Mouse (Mus musculus) hindbrain, embryonic 10.5 days (tissue): ENCODE results near the gene Car6. TPM values are rescaled to one million over a fixed set of nuclear protein-coding genes. Genes with fewer than 3 reads are reported as not detected.
A peak's percentile ranks its signal among the peaks of the same experiment; 100 is the strongest.

Source experiments
- DNase-seq: peaks from one replicate; pipeline ENCODE4 v3.0.0-alpha.2; 2017; ENCODE audit warnings: low spot score
- H3K27ac ChIP-seq: fragments of 300-500 bp; sonication (generic); 2 replicates; pipeline ENCODE4 v1.5.1; 2016; ENCODE audit warnings: mild to moderate bottlenecking, moderate library complexity
- H3K27me3 ChIP-seq: fragments of 300-500 bp; sonication (generic); 2 replicates; pipeline ENCODE4 v1.6.1; 2016; ENCODE audit warnings: mild to moderate bottlenecking; ENCODE audit not compliant: poor library complexity, insufficient read depth, severe bottlenecking
- H3K36me3 ChIP-seq: fragments of 300-500 bp; sonication (generic); 2 replicates; pipeline ENCODE4 v1.6.1; 2016; ENCODE audit warnings: mild to moderate bottlenecking, moderate library complexity
- H3K4me1 ChIP-seq: fragments of 300-500 bp; sonication (generic); replicated peaks from 2 replicates; pipeline ENCODE4 v1.6.1; 2016; ENCODE audit warnings: mild to moderate bottlenecking
- H3K4me3 ChIP-seq: fragments of 300-500 bp; sonication (generic); 2 replicates; pipeline ENCODE4 v1.5.1; 2016; ENCODE audit warnings: mild to moderate bottlenecking, moderate library complexity
- H3K9me3 ChIP-seq: fragments of 300-500 bp; sonication (generic); 2 replicates; pipeline ENCODE4 v1.6.1; 2016; ENCODE audit warnings: mild to moderate bottlenecking, moderate library complexity
- WGBS: fragments of 180-500 bp; shearing (Covaris S2); methylation state at CpG from one replicate; pipeline ENCODE4 v1.1.7; 2016; 5-methylcytosine and 5-hydroxymethylcytosine counted together
- polyA plus RNA-seq: library from polyadenylated mRNA; unstranded; fragments of >200 nt; fragmentation: Nextera tagmentation; extraction: Ambion mirVana; gene quantifications from 2 replicates; pipeline ENCODE4 v1.2.1, GENCODE M21; 2016

Car6 gene
- polyA plus RNA-seq, 1 experiment from 2014 or later = 0.14 TPM

DNA sequence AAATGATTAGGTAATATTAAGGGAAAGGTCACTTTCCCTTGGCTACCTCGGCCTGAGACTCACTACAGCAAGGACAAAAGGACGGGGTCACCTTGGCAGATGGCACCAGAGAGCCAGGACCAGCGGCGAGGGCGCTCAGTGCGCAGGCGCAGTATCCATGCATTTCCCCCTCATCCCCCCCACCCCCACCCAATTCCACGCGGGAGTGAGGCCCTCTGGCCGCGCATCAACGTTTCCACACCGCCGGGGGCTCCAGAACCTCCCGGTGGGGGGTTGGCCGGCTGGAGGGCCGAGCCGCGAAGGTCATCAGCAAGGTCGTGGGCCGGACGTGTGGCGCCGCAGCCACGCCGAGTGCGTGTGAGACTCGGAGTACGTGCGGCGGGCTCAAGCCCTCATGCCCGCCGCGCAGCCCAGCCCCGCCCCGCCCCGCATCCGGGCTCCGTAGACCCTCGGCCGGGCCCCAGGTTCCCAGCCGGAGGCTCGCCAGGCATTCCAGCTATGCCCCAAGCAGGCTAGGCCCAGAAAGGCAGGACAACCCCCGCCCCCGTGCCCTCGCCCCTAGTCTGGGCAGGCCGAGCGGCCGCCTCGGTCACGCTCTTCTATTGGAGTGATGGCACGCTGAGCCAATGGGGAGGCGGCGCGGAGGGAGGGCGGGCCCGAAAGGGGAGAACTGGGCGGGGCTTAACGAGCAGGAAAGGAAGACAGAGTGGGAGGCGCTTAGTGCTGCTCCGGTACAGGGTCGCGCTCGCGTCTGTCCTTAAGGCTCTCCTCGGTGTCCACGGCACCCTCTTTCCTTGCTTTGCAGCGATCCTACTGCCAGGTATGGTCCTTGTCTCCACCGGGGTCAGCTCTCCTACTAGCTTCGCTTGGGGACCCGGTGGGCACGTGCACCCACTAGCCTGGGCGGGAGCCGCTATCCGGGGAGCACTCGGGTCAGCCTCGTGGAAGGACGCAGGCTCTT, 35.7 kb upstream of the Car6 start, which contains the start of gene Eno1:
Gene Eno1 (plus strand): TSS at position 201 of the 961 bp plus-strand sequence.
- peak; percentile 100 for DNase-seq
- Histone ChIP-seq H3K27me3 (0 out of 2 replicates have a peak, but pooled peaks cover 3% of the 10 kb centered on the region), H3K27ac (peak within 1 kb of the TSS; percentile 99), H3K9me3 (no peaks in the 10 kb centered on the region), H3K4me1 (peaks cover 57% of the 10 kb centered on the region), H3K36me3 (peaks cover 31% of the 10 kb centered on the region), H3K4me3 (peak within 1 kb of the TSS; percentile 92)
- WGBS = under 1% methylated on average over 78 of the region's 78 CpGs

DNA sequence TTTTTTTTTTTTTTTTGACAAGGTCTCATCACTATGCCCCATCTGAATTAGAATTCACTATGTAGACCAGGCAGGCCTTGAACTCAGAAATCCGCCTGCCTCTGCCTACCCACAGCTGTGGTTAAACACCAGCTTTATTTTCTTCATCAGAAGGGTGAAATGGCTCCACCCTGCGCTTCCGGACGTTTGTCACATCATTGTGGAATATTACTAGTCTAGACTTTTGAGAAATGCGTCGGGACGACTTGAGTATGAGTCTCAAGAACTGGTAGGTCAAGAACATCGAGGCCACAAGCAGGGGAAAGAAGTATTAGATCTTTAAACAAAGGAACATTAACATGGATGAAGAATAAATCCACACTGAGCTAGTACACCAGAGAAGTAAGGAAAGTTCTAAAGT, 34.9 kb upstream of the Car6 start:
- WGBS = 84% methylated on average over 8 of the region's 8 CpGs
- Histone ChIP-seq H3K27me3 (0 out of 2 replicates have a peak, but pooled peaks cover 7% of the 10 kb centered on the region), H3K27ac (peak overlapping the region; percentile 99), H3K36me3 (peaks cover 23% of the 10 kb centered on the region), H3K9me3 (no peaks in the 10 kb centered on the region), H3K4me1 (peaks cover 57% of the 10 kb centered on the region), H3K4me3 (peak overlapping the region; percentile 92)
- DNase-seq = no peak

DNA sequence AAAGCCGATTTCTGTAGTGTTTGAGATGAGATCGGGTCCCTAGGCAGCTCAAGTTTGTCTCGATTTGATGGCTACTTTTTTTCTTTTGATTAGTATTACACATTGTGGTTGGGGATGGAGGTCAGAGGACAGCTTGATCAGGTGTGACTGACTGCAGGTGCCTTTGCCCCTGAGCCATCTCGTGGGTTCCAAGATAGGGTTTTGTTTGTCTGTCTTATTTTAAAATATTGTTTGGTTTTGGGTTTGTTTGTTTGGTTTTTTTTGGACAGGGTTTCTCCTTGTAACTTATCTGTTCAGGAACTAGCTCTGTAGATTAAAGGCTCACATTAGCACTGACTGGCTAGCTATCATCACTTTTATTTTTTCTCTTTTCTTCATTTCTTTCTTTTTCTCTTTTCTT, 34.5 kb upstream of the Car6 start:
- peaks cover 58% of the 10 kb centered on the region for H3K4me1 ChIP-seq
- H3K27ac ChIP-seq = peak overlapping the region; percentile 99
- 82% methylated on average over 4 of the region's 4 CpGs for WGBS
- no peak overlapping the region for H3K4me3 ChIP-seq
- H3K27me3 ChIP-seq = 0 out of 2 replicates have a peak, but pooled peaks cover 7% of the 10 kb centered on the region
- H3K36me3 ChIP-seq = peaks cover 19% of the 10 kb centered on the region
- no peak for DNase-seq
- H3K9me3 ChIP-seq = no peaks in the 10 kb centered on the region

DNA sequence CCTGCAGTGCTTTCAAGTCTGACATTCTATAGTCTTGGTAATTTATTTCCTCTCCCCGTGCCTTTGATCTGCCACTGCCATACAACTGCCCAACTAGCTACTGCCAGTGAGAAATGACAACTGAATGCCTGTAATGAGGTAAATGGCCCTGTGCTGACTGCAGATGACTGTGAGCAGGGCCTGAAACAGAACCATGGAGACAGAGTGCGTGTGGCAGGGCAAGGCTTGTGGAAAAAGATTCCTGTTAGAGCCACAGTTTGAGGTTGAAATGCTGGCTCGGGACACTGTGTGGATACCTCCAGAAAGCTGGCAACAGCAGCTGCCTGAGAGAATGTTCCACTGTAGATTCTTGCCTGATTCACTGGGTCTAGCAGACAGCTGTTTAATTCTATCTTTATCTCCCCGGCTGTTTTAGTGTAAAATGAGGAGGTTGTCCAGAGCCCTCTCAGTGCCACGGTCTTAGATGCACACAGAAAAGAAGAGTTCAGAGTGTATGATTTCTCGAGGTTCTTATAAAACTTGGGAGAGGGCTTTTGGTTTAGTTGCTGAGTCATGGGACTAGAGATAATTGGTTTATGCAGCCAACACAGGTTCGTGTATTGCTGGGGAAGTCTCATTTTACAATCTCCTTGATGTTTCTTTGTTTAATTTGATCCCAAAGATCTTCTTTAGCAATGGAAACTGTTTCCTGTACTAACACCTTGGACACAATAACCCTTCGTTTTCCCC, 33.6 kb upstream of the Car6 start:
- DNase-seq = no peak
- 0 out of 2 replicates have a peak, but pooled peaks cover 7% of the 10 kb centered on the region for H3K27me3 ChIP-seq
- peaks cover 11% of the 10 kb centered on the region for H3K36me3 ChIP-seq
- H3K9me3 ChIP-seq = no peaks in the 10 kb centered on the region
- no peak overlapping the region for H3K4me3 ChIP-seq
- H3K27ac ChIP-seq = peak overlapping the region; percentile 99
- H3K4me1 ChIP-seq = peaks cover 58% of the 10 kb centered on the region
- 61% methylated on average over 8 of the region's 8 CpGs for WGBS

DNA sequence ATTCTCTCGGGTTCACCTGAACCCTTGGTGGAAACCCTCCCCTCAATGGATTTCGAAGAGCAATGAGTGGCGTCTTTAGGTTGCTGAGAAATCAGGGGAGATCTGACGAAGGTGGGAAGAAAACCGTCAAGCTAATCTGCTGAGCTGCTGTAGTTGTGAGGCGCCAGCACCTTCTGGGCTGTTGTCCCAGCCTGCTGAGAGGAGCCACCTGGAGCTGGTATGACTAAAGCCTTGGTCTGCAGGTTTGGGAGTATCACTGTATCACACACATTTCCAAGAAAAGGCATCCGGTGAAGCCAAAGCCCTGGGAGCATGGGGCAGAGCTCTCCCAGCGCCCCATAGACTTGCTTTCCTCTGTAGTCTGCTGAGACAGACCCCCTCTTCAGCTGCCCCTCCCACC, 30.7 kb upstream of the Car6 start:
- no peaks in the 10 kb centered on the region for H3K36me3 ChIP-seq
- no peaks in the 10 kb centered on the region for H3K9me3 ChIP-seq
- 50% methylated on average over 8 of the region's 8 CpGs for WGBS
- peaks cover 65% of the 10 kb centered on the region for H3K4me1 ChIP-seq
- 0 out of 2 replicates have a peak, but pooled peaks cover 7% of the 10 kb centered on the region for H3K27me3 ChIP-seq
- no peak overlapping the region for H3K4me3 ChIP-seq
- DNase-seq = no peak
- H3K27ac ChIP-seq = peak overlapping the region; percentile 54; the same call in 1 of the 2 replicates

DNA sequence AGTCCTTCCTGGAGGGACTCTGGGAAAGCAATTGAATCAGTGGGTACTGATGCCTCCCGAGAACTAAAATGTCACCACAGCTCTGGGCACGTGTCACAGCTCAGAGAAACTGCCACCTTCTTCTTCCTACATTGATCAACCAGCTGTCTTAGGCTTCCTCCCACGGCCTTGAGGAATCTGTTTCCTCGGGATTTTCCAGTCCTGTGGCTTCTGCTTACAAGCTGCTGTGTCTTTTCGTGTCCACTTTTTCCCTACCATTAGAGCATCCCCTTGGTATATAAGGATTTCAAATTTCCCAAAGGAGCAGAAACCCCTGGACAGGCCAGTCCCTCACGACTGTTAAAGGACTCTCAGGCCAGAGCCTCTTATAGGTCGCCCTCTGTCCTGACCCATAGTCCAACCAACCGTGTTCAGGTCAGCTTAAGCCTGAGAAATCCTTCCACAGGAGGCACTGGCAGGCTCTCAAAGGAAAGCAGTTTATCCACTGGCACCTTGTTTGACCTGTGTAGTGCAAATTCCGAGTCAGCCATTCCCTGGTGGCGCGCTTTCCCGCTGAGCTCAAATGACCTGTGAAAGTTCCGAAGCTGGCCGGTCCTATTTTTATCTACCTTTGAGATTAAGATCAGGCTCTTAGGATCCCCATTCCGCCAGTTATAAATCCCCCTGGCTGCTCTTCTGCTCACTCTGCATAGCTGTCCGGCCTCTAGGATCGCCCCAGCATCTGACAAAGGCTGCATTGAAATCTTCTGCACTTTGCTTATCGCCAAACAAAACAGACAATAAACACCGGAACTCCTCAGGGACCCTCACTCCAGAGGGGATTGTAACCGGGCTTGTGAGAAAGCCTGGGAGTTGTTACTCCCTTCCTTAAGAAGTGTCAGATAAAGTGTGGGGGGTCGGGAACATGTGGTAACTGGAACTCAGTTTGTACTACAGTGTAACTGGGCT, 29.6 kb upstream of the Car6 start:
- H3K27ac ChIP-seq = peak overlapping the region; percentile 77
- no peak for DNase-seq
- H3K27me3 ChIP-seq = 0 out of 2 replicates have a peak, but pooled peaks cover 7% of the 10 kb centered on the region
- H3K36me3 ChIP-seq = no peaks in the 10 kb centered on the region
- H3K9me3 ChIP-seq = no peaks in the 10 kb centered on the region
- peak overlapping the region; percentile 9; the same call in 1 of the 2 replicates for H3K4me3 ChIP-seq
- 6% methylated on average over 21 of the region's 21 CpGs for WGBS
- H3K4me1 ChIP-seq = peaks cover 62% of the 10 kb centered on the region

DNA sequence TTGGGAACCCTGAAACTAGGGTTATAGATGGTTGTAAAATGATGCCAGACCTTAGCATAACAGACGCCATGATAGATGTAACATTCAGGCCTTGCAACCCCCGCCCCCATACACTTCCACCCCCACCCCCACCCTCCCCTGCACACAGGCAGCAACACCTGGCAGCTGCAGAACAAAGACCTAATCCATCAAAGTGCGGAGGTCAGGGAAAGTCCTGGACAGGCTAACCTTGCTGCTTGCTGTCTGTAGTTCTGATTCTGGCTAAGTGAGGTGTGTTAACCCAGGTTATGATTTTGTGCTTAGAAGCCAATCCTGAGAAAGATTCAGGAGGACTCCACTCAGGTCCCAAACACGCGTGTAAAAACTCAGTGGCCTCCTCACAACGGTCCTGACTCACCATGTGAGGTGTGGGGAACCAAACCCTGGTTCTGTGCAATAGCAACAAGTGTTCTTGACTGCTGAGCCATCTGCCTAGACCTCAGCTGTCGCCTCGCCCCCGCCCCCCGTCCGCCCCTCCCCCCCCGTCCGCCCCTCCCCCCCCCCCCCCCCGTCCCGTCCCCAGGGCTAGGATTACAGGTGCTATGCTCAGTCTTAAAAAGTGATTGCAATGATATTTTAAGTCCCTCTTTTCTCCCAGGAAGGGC, 28.7 kb upstream of the Car6 start:
- Histone ChIP-seq H3K27ac (peak overlapping the region; percentile 77), H3K36me3 (no peaks in the 10 kb centered on the region), H3K9me3 (no peaks in the 10 kb centered on the region), H3K4me1 (peaks cover 54% of the 10 kb centered on the region), H3K4me3 (no peak overlapping the region), H3K27me3 (0 out of 2 replicates have a peak, but pooled peaks cover 7% of the 10 kb centered on the region)
- DNase-seq = no peak
- 16% methylated on average over 15 of the region's 15 CpGs for WGBS

DNA sequence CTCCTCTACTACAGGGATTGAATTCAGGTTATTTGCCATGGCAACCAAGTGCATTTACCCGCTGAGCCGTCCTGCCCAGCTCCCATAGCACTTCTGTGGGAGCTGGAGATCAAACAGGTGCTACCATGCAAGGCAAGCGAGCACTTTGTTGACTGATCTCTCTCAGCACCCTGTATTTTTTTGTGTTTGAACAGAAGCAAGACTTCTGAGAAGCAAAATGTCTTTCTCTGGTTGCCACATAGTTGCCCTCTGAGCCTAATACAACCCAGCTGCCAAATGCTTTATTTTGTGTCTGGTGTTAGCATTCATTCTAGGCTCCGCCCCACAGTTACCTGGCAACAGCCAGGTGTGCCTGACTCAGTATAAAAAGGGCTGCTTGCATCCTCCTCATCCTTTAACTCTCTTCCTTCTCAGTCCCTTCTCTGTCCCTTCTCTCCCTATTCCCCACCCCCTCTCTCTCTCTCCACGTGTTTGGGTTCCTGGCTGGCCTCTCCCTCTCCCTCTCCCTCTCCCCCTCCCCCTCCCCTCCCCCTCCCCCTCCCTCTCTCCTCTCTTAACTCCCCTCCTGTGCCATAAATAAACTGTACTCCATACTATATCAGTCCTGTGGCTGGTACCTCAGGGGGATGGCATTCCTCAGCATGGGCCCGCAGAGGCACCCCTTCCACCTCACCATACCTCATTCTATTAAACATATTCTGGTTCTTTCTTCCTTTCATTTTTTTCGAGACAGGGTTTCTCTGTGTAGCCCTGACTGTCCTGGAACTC, 27.6 kb upstream of the Car6 start:
- no peaks in the 10 kb centered on the region for H3K9me3 ChIP-seq
- H3K4me1 ChIP-seq = peaks cover 46% of the 10 kb centered on the region
- no peak for DNase-seq
- no peaks in the 10 kb centered on the region for H3K36me3 ChIP-seq
- 0 out of 2 replicates have a peak, but pooled peaks cover 7% of the 10 kb centered on the region for H3K27me3 ChIP-seq
- H3K27ac ChIP-seq = no peak overlapping the region
- 51% methylated on average over 7 of the region's 7 CpGs for WGBS
- H3K4me3 ChIP-seq = no peak overlapping the region

DNA sequence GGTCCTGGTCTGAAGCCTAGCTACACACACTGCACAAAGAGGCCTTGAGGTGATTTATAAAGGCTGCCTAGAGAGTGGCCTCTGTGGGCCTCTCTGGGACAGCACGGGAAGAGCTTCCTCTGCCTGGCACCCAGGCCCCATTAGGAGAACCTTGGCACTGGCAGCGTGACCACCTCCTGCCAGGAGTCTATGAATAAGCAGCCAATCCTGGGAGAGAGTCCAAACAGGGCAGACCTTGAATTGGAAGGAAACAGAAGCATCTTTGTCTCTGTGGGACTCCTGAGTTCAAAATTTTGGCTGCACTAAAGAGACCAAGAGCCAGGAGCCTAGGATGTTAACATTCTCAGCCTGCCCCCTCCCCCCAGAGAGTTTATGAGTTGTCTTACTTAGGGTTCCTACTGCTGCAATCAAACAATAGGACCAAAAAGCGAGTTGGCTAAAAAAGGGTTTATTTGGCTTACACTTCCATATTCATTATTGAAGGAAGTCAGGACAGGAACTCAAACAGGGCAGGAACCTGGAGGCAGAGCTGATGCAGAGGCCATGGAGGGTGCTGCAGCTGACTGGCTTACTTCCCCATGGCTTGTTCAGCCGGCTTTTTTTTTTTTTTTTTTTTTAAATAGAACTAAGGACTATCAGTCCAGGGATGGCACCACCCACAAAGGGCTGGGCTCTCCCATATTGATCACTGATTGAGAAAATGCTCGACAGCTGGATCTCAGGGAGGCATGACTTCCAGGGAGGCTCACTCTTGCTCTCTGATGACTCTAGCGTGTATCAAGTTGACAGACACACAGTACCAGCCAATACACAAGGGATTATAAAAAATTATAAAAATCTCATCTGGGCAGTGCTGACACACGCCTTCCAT, 25.9 kb upstream of the Car6 start:
- no peaks in the 10 kb centered on the region for H3K36me3 ChIP-seq
- no peak for DNase-seq
- 61% methylated on average over 7 of the region's 7 CpGs for WGBS
- H3K9me3 ChIP-seq = no peaks in the 10 kb centered on the region
- H3K27me3 ChIP-seq = 0 out of 2 replicates have a peak, but pooled peaks cover 7% of the 10 kb centered on the region
- no peak overlapping the region; the same call in 1 of the 2 replicates for H3K27ac ChIP-seq
- H3K4me3 ChIP-seq = no peak overlapping the region
- H3K4me1 ChIP-seq = peaks cover 45% of the 10 kb centered on the region

DNA sequence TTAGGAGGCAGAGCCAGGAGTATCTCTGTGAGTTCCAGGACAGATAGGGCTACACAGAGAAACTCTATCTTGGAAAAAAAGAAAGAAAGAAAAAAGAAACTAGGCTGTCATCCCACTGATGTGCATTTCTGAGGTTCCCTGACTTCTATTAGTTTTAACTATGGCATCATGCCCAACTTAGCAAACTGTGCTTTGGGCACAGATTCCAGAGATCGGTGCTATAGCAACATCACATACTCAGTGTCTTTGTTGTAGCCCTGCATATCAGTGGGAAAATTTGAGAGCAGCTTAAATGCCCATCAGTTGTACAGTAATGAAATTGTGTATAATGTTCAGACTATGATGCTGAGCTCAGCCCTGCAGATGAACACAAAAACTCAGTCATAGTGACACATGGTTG, 24.6 kb upstream of the Car6 start:
- Histone ChIP-seq H3K27ac (no peak overlapping the region), H3K4me1 (peaks cover 41% of the 10 kb centered on the region), H3K27me3 (peaks cover 10% of the 10 kb centered on the region; the same call in 1 of the 2 replicates), H3K36me3 (no peaks in the 10 kb centered on the region), H3K4me3 (no peak overlapping the region), H3K9me3 (no peaks in the 10 kb centered on the region)
- no peak for DNase-seq
- WGBS = 95% methylated on average over 1 of the region's 1 CpGs
